Mouse (Mus musculus) lung, adult 2 months (tissue): ENCODE results near the gene Mcam.

ENCODE experiments used
- CTCF ChIP-seq: fragments of 200-500 bp; IDR thresholded peaks from 2 replicates; pipeline ENCODE4 v1.5.1; 2011; ENCODE audit warnings: mild to moderate bottlenecking, low read length, control low read depth; ENCODE audit not compliant: insufficient read depth
- POLR2A ChIP-seq: fragments of 200-500 bp; IDR thresholded peaks from 2 replicates; pipeline ENCODE4 v1.6.1; 2011; ENCODE audit warnings: low read depth, mild to moderate bottlenecking, control low read depth, low read length, borderline replicate concordance; ENCODE audit errors: extremely low read depth

- TF ChIP-seq CTCF, result no peak
- TF ChIP-seq POLR2A, result no peak
Observed at GRCm38 (mm10) chr9:44159886-44160285, 25.6 kb downstream of the Mcam start.
